Mouse (Mus musculus): Measurements from ENCODE around the gene Cnot8.

Gene Cnot8

DNA sequence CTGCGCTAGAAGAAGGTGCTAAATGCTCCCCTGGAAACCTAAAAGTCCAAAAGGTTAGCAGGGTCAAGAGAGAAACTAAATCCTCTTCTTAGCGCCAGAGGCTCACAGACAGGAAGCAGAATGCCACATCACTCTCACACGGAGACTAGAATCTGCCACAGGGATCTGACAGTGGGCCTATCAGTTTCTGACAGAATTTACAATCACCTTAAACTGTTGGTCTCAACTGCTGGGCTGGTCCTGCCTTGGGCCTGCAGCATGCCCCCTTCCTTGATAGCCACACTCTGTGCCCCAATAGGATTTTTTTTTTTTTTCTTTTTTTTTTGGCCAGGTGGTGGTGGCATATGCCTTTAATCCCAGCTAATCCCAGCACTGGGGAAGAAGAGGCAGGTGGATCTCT lies 52.9 kb downstream of the Cnot8 start:
- no peak for DNase-seq (ENCODE audit: low read depth, low spot score)

DNA sequence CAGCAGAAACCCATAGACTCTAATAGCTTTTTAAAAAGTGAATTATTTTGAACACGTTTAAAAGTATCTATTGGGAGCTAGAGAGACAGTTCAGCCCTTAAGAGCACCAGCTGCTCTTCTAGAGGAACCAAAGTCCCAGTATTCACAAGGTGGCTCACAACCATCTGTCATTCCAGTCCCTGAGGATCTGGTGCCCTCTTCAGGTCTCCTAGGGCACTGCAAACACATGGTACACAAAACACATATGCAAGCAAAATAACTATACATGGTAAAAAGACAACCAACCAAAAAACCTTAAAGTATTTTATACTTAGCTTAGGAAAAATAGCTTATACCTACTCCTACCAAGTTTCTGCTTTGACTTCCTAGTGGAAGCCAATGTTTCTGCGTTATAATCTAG lies 61.1 kb downstream of the Cnot8 start:
- DNase-seq (ENCODE audit: low read depth, low spot score) = no peak

DNA sequence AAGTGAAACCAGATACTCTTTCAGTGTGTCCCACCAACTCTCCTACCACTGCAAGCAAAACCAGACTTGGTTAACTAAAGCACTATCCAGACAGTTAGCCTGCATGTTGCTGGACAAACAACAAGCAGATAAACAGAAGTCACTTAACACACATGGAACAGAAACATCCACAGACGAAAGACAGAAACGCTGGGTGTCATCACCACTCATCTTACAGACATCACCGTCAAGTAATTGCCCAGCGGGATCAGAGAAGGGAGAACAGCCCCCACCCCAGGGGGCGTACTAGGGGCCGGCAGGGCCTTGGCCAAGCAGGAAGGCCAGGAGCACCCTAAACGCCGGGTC lies 63.8 kb downstream of the Cnot8 start:
- no peak for DNase-seq (ENCODE audit: low read depth, low spot score)

Measured in telencephalon, adult 2 months (tissue).